Mouse (Mus musculus) limb, embryonic 11.5 days (tissue): ENCODE data around the gene Ssu72. TPM values are rescaled to one million over a fixed set of nuclear protein-coding genes. Genes with fewer than 3 reads are reported as not detected.
A peak's percentile ranks its signal among the peaks of the same experiment; 100 is the strongest.

Source experiments
- ATAC-seq: fragments of 200-750 bp; cut with Nextera tagmentation; 2 replicates; pipeline ENCODE4 v1.8.0; 2017; ENCODE audit warnings: low read depth; ENCODE audit not compliant: insufficient number of reproducible peaks, low FRiP score, low TSS enrichment
- DNase-seq: peaks from one replicate; pipeline ENCODE4 v3.0.0-alpha.2; 2015; ENCODE audit warnings: low spot score
- H3K27ac ChIP-seq: fragments of 300-500 bp; sonication (generic); replicated peaks from 2 replicates; pipeline ENCODE4 v1.5.1; 2014; ENCODE audit warnings: low read depth, mild to moderate bottlenecking, low read length
- H3K27me3 ChIP-seq: fragments of 300-500 bp; sonication (generic); 2 replicates; pipeline ENCODE4 v1.6.1; 2014; ENCODE audit warnings: mild to moderate bottlenecking, low read length, mixed read lengths; ENCODE audit not compliant: control insufficient read depth, insufficient read depth
- H3K36me3 ChIP-seq: fragments of 300-500 bp; sonication (generic); 2 replicates; pipeline ENCODE4 v1.6.1; 2014; ENCODE audit warnings: mild to moderate bottlenecking, low read length, moderate library complexity, mixed read lengths; ENCODE audit not compliant: control insufficient read depth, insufficient read depth
- H3K4me1 ChIP-seq: fragments of 300-500 bp; sonication (generic); 2 replicates; pipeline ENCODE4 v1.6.1; 2014; ENCODE audit warnings: low read length, mixed read lengths; ENCODE audit not compliant: control insufficient read depth, insufficient read depth
- H3K4me2 ChIP-seq: fragments of 300-500 bp; sonication (generic); 2 replicates; pipeline ENCODE4 v1.6.1; 2014; ENCODE audit warnings: low read depth, mild to moderate bottlenecking, moderate library complexity; ENCODE audit not compliant: severe bottlenecking
- H3K4me3 ChIP-seq: fragments of 300-500 bp; sonication (generic); 2 replicates; pipeline ENCODE4 v1.5.1; 2014; ENCODE audit warnings: low read depth, low read length
- H3K9ac ChIP-seq: fragments of 300-500 bp; sonication (generic); 2 replicates; pipeline ENCODE4 v1.6.1; 2014; ENCODE audit warnings: mild to moderate bottlenecking, low read length
- H3K9me3 ChIP-seq: fragments of 300-500 bp; sonication (generic); 2 replicates; pipeline ENCODE4 v1.6.1; 2016; ENCODE audit warnings: low read length; ENCODE audit not compliant: control insufficient read depth
- WGBS: fragments of 180-500 bp; shearing (Covaris S2); extraction: QIAGEN DNeasy Blood & Tissue Kit; methylation state at CpG from one replicate; pipeline ENCODE4 v1.1.7; 2014; 5-methylcytosine and 5-hydroxymethylcytosine counted together
- polyA plus RNA-seq: library from polyadenylated mRNA; unstranded; fragments of >200 nt; fragmentation: Nextera tagmentation; extraction: Ambion mirVana; gene quantifications from 2 replicates; pipeline ENCODE4 v1.2.1, GENCODE M21; 2014

Ssu72 gene
- polyA plus RNA-seq, 1 experiment from 2014 or later: 145 TPM

DNA sequence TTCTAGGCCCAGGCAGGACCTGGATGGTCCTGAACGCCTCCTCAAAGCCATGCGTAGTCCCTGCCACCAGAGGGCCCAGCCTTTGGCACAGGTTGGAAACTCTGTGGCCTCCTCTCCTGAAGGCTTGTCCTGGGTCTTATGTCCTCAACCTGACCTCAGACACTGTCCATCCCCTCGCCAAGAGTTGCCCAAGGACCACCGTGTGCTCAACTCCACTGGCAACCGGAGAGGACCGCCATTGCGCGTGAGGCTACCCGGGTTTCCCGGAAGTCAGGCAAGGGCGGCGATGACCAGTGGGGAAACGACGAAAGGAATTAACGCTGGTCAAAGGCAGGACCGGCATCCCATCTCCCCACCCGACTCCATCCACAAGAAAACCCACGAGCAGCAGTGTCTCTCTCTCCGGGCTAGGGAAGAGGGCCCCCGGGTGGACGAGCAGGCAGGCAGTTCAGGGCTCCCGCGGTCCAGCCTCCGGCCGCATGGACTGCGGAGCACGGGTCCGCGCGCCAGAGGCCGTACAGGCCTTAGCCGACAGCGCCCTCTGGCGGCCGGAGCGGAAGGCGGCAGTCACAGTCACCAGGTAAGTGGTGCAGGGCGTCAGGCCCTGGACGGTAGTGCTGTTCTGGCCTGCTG is 65.4 kb downstream of the Ssu72 start:
- peaks cover 19% of the 10 kb centered on the region; the same call in 1 of the 2 replicates for H3K4me1 ChIP-seq
- no peaks in the 10 kb centered on the region for H3K9me3 ChIP-seq
- ATAC-seq: peak; percentile 86
- no peaks in the 10 kb centered on the region for H3K27me3 ChIP-seq
- DNase-seq: peak; percentile 95
- 0 out of 2 replicates have a peak overlapping the region, but pooled peaks have one; percentile 30 for H3K27ac ChIP-seq
- peak overlapping the region; percentile 49 for H3K4me3 ChIP-seq
- WGBS: under 1% methylated on average over 39 of the region's 39 CpGs
- H3K36me3 ChIP-seq: no peaks in the 10 kb centered on the region
- peak overlapping the region; percentile 81 for H3K4me2 ChIP-seq
- H3K9ac ChIP-seq: peak overlapping the region; percentile 91

DNA sequence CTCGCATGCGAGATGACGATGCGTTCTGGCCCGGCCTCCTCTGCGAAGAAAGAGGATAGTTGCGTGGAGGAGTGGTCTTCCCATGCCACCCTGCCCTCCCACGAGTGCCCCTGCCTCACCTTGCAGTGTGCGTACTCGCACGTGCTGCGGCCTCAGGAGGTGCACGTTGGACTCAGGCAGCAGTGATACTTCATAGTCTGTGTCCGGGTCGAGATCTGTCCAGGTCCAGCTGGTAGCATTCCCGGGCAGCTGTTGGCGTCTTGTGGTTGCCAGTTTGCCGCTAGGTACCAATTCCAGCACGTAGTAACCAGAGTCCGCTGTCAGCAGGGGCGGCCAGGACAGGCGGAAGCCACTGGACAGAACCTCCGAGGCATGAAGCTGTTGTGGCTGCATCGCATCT is 66.0 kb downstream of the Ssu72 start:
- Histone ChIP-seq H3K4me1 (peaks cover 21% of the 10 kb centered on the region; the same call in 1 of the 2 replicates), H3K4me3 (peak overlapping the region; percentile 49), H3K4me2 (peak overlapping the region; percentile 81), H3K27ac (no peak overlapping the region), H3K36me3 (no peaks in the 10 kb centered on the region), H3K9ac (peak overlapping the region; percentile 91), H3K27me3 (no peaks in the 10 kb centered on the region), H3K9me3 (no peaks in the 10 kb centered on the region)
- ATAC-seq (no peak; the same call in 1 of the 2 replicates), DNase-seq (no peak)
- 43% methylated on average over 24 of the region's 24 CpGs for WGBS

DNA sequence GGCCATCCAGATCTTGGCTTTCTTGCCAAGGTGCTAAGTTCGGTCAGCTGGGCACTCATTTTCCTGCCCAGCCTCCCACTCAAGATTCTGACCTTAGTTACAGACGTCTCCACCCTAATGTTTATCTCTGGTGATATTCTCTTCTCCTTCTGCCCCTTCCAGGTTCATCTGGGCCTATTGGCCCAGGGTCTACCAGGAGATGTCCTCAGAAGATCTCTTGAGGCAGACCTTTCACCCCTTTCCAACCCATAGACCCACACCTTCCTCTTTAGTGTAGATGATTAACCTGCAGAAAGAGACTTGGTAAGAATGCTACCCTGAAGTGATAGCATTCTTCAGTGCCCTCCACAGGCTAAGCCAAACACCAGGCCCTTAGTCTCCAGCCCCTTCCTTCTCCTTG is 67.1 kb downstream of the Ssu72 start:
- H3K36me3 ChIP-seq: no peaks in the 10 kb centered on the region
- H3K4me2 ChIP-seq: no peak overlapping the region
- 86% methylated on average over 2 of the region's 2 CpGs for WGBS
- DNase-seq: no peak
- H3K4me1 ChIP-seq: peaks cover 21% of the 10 kb centered on the region; the same call in 1 of the 2 replicates
- H3K27ac ChIP-seq: no peak overlapping the region
- H3K4me3 ChIP-seq: no peak overlapping the region
- H3K9me3 ChIP-seq: no peaks in the 10 kb centered on the region
- no peak for ATAC-seq
- no peaks in the 10 kb centered on the region for H3K27me3 ChIP-seq
- no peak overlapping the region for H3K9ac ChIP-seq

DNA sequence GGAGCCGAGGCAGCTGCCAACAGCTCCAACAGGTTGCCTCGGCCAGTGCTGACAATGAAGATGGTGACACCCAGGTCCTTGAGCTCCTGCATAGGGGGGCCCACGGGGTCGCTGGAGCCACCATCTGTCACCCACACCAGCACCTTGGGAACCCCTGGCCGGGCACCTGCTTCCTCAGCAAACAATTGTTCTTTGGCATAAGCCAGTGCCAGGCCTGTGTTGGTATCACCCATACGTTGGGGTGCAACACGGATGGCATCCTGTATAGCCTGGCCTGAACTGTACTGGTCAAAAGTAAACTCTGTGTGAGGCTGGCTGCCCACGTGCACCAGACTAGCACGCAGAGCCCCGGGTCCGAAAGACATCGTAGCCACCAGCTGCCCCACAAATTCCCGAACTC is 68.2 kb downstream of the Ssu72 start:
- H3K4me3 ChIP-seq: no peak overlapping the region
- no peaks in the 10 kb centered on the region for H3K27me3 ChIP-seq
- peaks cover 21% of the 10 kb centered on the region; the same call in 1 of the 2 replicates for H3K4me1 ChIP-seq
- H3K36me3 ChIP-seq: no peaks in the 10 kb centered on the region
- 88% methylated on average over 13 of the region's 13 CpGs for WGBS
- H3K27ac ChIP-seq: no peak overlapping the region
- H3K9me3 ChIP-seq: no peaks in the 10 kb centered on the region
- DNase-seq (no peak), ATAC-seq (no peak)
- H3K9ac ChIP-seq: no peak overlapping the region
- H3K4me2 ChIP-seq: no peak overlapping the region

- H3K4me1 ChIP-seq: peaks cover 21% of the 10 kb centered on the region; the same call in 1 of the 2 replicates
- WGBS: 48% methylated on average over 5 of the region's 5 CpGs
- peak overlapping the region; percentile 38 for H3K4me3 ChIP-seq
- ATAC-seq (no peak), DNase-seq (no peak)
- no peak overlapping the region for H3K27ac ChIP-seq
- H3K27me3 ChIP-seq: no peaks in the 10 kb centered on the region
- H3K9me3 ChIP-seq: no peaks in the 10 kb centered on the region
- no peaks in the 10 kb centered on the region for H3K36me3 ChIP-seq
- peak overlapping the region; percentile 76 for H3K4me2 ChIP-seq
- H3K9ac ChIP-seq: no peak overlapping the region
Measured at GRCm38 (mm10) chr4:155773335-155774078, 68.9 kb downstream of the Ssu72 start.

- peak; percentile 72 for ATAC-seq
- 2% methylated on average over 35 of the region's 35 CpGs for WGBS
- Histone ChIP-seq H3K4me3 (peak within 1 kb of the TSS; percentile 38), H3K9ac (peak within 1 kb of the TSS; percentile 40; the same call in 1 of the 2 replicates), H3K36me3 (no peaks in the 10 kb centered on the region), H3K27ac (no peak within 1 kb of the TSS), H3K27me3 (no peaks in the 10 kb centered on the region), H3K4me1 (peaks cover 21% of the 10 kb centered on the region; the same call in 1 of the 2 replicates), H3K4me2 (peak within 1 kb of the TSS; percentile 76), H3K9me3 (no peaks in the 10 kb centered on the region)
- DNase-seq: peak; percentile 94
Measured at GRCm38 (mm10) chr4:155774280-155774754, 69.7 kb downstream of the Ssu72 start, which contains the start of gene Vwa1. TSS of gene Vwa1 (minus strand) at chr4:155774698.

GRCm38 (mm10) chr4:155774971-155775740 is 70.6 kb downstream of the Ssu72 start:
- DNase-seq: no peak
- no peaks in the 10 kb centered on the region for H3K9me3 ChIP-seq
- H3K9ac ChIP-seq: no peak overlapping the region
- ATAC-seq: no peak
- peak overlapping the region; percentile 76 for H3K4me2 ChIP-seq
- no peaks in the 10 kb centered on the region for H3K36me3 ChIP-seq
- 61% methylated on average over 9 of the region's 9 CpGs for WGBS
- no peak overlapping the region for H3K4me3 ChIP-seq
- no peak overlapping the region for H3K27ac ChIP-seq
- no peaks in the 10 kb centered on the region for H3K27me3 ChIP-seq
- H3K4me1 ChIP-seq: peaks cover 18% of the 10 kb centered on the region; the same call in 1 of the 2 replicates

GRCm38 (mm10) chr4:155775855-155776254 is 71.3 kb downstream of the Ssu72 start:
- H3K4me3 ChIP-seq: no peak overlapping the region
- no peak overlapping the region for H3K9ac ChIP-seq
- H3K4me2 ChIP-seq: no peak overlapping the region
- no peaks in the 10 kb centered on the region for H3K36me3 ChIP-seq
- peaks cover 12% of the 10 kb centered on the region; the same call in 1 of the 2 replicates for H3K4me1 ChIP-seq
- no peaks in the 10 kb centered on the region for H3K27me3 ChIP-seq
- H3K9me3 ChIP-seq: no peaks in the 10 kb centered on the region
- no peak for DNase-seq
- H3K27ac ChIP-seq: no peak overlapping the region
- no peak for ATAC-seq
- 83% methylated on average over 3 of the region's 3 CpGs for WGBS
